Mouse (Mus musculus) neural tube, embryonic 10.5 days (tissue): ENCODE measurements at regions not wholly inside any gene's neighbourhood (a gene's known extent, or its start where the extent isn't known, plus 50 kb on each side); places are given as distances from the start of the nearest gene placed in this dataset.
"Not testable (repeated sequence)": the region's sequence is repeated elsewhere in the genome, so short reads cannot be mapped to it uniquely, and the experiment has no call there.

Source experiments
- DNase-seq: peaks from one replicate; pipeline ENCODE4 v3.0.0-alpha.2; 2017; ENCODE audit warnings: low spot score; ENCODE audit errors: extremely low spot score

DNA sequence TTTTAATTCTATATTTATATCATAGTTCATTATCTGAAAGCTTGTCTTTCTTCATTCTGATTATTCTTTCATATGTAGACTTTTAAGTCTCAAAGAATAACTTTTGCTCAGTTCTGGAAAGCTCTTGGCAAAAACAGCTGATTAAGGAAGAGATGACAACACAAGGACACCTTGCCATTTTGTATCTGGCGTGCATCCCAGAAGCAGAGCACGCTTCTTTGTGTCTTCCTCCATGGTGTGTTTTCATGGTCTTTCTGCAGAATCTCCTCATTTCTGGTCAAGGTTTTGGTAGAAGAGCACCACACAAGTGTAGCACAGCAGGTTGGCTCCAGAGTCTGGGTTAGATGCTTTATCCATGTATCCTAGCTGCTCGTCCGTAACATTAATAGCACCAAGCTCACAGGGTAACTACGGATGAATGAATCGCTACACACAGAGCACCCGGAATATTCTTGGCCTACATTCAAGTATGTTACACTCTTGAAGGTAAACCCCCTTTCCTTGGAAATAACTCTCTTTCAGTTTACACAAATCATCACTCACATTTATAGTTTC lies 148.9 kb upstream of the Ddhd1 start:
- DNase-seq: no peak

DNA sequence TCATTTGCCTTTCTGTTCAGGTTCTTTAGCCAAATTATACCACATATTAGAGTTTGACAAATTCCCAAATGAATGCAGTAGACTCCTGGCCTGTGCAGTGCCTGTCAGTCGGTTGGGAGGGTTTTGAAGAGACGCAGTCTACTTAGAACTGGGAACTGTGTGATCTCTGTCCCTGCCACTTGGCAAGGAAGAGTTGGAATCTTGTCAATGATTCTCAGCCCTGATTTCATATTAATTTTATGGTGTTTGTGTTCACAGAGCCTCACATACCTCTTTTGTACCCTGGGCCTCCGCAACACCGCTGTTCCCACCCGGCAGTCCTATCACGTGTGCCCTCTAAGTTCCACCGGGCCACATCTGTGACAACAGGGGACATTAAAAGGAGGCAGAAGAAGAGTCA lies 149.8 kb upstream of the Ddhd1 start:
- no peak for DNase-seq

DNA sequence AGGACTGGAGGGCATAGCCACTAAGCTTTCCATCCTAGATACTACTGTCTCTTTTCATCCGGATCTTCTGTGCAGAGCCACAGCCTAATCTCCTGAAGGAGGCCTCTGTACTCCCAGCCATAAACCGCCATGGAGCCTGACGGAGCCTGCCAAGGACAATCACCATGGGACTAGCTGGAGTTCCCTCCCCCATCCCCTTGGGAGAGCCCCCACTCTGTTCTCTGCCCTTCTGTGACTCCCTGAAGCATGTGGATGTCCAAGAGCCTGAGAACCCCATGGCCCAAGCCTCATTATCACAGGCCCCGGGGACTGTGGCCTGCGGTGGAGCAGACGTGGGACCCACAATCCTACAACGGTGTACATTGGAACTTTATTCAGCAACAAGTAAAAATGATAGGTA lies 151.5 kb upstream of the Ddhd1 start:
- DNase-seq: no peak

DNA sequence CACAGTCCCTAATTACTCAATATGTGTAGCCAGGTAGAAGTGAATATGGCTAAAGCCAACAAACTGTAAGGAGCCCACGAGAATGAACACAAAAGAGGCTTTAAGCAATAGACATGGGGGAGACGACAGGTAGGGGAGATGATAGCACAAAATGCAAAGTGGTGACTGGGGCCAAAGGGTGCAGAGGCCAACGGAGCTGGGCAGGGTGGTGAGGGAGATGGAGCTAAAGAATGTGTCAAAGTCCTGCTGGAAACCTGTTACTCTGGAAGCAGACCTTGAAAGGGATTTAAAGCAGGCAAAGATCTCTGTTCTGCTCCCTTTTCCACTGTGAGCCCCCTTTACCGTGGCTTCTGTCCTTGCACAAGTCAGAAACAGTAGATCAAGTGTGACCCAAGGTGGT lies 152.2 kb upstream of the Ddhd1 start:
- no peak for DNase-seq

DNA sequence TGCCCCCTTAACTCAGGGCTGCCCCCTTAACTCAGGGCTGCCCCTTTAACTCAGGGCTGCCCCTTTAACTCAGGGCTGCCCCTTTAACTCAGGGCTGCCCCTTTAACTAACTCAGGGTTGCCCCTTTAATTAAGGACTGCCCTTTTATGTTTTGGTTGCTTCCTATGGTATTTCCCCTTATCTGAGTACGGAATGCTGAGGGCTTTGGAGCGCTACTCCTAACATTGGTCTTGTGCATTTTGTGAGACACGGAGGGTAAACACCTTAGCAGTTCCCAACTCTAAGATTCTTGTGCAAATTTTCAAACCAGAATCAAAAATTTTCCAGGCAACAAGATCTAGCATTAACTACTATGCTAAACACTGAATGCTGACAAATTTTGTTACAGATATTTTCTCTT lies 152.7 kb upstream of the Ddhd1 start:
- no peak for DNase-seq

DNA sequence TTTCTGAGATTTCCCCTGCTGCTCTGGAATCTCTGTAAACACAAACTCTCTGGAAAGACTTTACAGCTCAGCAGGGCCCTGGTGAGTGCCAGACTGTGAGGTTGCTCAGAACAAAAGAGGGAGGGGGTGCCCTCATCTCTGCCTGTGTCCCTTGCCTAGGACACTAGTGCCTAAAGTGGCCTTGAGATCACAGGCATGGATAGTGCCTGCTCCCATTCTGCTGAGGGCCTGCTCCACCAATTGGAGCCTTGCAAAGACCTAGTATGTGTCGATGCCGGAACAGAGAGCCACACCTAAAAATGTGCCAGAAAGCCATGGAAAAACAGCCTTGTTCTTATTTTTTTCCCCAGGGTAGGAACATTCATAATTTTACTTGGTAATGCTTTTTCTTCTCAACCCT lies 157.7 kb upstream of the Ddhd1 start:
- no peak for DNase-seq

DNA sequence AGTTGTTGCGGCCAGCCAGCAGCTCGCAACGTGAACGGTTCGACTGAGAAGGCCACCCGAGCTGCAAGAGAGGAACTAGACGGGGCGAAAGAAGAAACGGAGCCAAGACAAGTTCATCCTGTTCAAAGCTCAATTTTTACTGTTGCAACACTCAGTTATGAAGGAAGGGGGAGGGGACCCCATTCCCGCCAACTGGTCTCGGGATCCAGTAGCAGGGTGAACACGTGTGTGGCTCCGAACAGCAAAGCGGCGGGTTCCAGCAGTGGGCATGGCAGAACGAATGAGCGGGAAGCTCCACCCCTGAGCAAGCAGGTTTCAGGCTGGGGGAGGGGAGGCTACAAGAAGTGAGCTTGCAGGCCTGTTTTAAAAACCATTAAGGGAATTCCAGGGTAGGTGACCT lies 158.7 kb upstream of the Ddhd1 start:
- not testable (repeated sequence) for DNase-seq

DNA sequence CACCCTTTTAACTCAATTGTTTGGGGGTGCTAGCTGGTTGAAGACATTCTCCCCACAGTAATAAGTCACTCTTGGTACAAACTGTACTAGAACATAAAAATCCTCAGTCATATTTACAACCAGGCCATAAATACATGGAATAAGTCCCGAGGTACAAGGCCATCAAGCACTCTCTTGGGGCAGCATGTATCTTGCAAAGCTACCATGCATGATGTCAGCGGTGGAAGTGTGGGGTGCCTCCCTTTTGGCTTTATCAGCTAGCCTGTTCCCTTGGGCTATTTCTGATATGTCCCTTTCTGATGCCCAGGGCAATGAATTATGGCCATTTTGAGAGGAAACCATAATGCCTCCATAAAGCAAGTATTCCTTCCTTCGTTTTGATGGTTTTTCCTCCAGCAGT lies 159.8 kb upstream of the Ddhd1 start:
- DNase-seq: no peak

DNA sequence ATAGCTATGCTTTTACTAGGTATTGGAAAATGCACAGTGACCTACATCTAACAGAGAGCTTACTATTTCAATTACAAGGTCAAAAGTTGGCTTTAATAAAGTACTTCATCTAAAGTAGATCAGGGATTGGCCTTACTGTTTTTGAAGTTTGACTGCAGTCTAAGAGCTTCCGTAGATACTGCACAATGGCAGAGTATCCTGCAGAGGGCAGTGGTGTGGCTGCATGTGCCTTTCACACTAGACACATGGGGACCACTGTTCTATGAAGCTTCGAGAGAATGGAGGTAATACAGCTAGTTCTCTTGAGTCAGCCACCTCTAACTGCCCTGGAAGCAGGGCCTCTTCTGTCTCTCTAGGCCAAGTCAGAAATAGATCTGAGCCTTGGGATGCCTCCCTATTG lies 166.7 kb upstream of the Ddhd1 start:
- no peak for DNase-seq

DNA sequence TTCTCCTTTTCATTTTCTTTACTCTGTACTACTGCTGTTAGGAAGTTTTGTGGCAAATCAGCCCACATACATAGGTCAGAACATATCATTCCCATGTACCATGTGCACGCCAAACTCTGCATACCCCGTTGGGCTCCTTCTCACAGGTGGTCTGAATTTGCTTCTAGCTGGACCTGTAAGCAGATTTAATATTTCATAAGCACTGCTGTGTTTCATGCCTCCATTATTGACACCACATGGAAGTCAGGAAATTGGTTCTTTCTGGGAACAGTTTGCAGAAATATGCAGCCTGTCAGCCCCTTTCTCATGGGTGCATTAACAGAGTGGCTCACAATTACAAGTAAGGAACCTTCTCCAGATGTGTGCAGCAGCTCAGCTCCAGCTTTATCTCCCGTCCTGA lies 168.1 kb upstream of the Ddhd1 start:
- DNase-seq: no peak

DNA sequence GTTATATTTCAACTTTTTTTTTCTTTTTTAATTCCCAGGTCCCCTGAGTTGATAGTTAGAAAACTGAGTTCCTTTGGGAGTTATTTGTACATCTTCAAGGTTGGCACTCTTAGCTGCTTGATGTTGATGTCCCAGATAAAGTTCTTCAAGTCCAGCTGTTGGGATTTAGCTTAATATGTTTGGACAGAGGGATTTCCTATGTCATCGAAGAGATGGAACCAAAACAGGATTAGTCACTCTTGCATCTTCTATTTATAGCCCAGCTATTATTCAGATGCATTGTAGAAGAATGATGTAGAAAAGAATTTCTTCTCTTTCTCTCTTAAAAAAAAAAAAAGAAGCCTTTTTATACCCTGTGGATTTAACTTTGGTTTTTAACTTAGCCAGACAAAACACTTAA lies 169.2 kb upstream of the Ddhd1 start:
- DNase-seq: no peak

DNA sequence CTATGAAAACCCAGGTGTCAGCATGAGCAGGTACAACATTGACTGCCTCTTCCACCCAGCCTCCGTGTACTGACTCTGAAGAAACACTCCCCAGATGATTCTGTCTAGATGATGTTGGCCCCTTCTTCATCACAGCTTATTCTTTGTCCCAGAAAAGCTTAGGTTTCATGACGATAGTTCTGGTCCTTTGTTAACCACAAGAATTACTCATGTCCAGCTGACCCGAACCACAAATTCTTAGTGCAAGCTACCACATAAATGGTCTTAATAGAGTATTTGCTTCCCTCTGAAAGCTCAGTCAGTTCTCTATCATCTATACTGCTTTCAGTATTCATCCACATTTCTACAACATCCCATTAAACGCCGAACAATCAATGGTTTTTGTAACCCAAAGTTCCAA lies 172.5 kb upstream of the Ddhd1 start:
- DNase-seq: no peak

DNA sequence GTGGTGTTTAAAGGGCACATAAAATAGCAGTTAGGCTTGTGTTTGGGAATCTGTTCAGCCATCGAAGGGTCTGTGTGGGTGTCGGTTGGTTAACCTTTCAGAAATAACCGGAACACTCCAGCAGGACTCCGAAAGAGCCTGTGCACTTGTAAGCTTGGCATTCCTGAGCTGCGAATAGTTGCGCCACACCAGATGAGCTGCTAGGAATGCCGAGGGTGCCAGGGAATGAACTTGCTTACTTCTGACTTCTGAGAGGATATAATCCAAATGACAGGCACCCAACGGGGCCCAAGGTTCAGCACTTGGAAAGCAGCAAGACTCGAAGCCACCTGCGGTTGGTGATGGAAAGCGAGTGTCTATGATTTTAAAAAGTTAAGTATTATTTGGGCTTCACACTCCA lies 179.1 kb upstream of the Ddhd1 start:
- DNase-seq: no peak

DNA sequence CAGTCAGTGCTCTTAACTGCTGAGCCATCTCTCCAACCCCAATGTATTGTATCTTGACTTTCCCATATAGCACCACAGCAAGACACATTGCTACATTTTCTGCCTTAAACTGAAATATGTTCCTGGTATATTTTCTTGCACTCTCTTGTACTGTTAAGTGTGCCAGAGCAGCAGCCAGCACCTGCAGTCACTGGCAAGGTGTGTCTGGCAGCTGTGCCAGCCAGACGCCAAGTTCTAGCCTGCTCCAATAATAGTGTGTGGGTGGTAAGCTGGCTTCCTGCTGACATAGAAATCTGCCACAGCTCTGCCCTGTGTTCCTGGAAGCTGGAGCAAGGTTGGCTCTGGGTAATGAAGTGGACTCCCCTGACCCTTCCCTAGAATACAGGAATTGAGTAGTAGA lies 185.9 kb upstream of the Ddhd1 start:
- DNase-seq: no peak

DNA sequence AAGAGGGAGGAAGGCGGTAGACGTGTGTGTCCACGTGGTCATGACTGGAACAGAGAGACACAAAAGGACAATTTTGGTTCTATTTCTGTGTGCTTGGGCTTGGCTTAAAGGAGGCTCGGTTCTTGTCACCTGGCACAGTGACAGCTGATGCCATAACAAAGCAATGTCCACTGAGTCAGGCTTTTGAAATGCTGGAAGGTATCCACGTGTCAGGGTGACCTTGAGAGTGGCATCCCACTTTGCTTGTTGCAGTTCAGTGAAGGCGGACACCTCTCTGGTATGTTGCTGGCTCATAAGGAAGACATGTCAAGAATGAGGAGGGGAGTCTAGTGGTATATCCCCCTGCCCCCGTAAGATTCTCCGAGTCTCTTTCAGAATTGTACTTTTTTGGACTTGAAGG lies 192.6 kb upstream of the Ddhd1 start:
- DNase-seq: no peak

DNA sequence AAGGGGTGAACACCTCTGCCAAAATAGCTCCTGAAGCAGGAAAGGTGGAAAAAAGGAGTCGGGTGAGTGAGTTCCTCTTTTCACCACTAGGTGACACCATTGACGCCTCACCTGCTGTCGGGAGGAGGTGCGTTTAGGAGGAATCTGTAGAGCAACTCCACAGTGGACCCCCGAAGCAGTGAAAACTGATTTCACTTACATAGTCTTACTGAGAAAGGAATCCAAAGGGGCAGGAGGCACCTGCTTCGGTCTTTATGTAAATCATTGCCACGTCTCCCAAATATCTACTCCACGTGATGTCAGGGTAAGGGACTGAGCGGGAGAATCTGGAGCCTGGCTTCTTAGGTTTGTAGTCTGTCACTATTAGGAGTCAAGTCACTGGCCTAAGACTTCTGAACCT lies 220.5 kb upstream of the Ddhd1 start:
- peak; percentile 46 for DNase-seq

DNA sequence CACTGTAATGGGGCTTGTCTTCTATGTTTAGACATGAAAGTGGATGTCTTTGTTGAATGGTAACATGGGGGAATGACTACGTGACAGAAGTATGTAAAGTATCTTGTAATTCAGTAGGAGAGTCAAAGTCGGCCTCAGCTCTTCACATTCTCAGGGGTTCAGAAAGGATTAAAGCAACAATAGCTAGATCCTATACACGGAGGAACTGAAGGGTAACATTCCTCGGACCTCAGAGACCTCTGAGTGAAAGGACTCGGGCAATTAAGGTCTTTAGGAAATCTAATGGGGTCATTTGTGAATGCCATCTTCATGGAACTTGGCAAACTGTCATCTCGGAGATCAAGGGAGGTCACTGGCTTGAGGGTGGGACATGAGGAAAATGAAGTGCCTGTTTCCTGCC lies 262.8 kb upstream of the Ddhd1 start:
- no peak for DNase-seq

DNA sequence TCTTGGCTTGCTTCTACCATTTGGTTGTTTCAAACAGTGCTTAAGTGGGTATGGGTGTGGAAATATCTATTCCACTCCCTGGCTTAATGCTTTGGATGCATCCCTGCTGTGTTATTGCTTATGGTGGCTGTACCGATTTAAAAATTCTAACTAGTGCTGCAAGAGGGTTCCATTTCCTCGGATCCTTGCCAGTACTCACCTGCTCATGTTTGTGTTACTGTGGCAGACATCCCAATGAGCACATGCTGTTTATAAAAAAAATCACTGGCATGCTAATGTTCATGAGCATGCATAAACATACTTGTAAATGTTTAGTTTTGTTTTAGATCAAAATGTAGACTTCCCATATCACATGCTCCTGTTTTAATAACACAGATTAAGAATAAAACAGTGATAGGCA lies 285.6 kb upstream of the Ddhd1 start:
- DNase-seq: no peak

DNA sequence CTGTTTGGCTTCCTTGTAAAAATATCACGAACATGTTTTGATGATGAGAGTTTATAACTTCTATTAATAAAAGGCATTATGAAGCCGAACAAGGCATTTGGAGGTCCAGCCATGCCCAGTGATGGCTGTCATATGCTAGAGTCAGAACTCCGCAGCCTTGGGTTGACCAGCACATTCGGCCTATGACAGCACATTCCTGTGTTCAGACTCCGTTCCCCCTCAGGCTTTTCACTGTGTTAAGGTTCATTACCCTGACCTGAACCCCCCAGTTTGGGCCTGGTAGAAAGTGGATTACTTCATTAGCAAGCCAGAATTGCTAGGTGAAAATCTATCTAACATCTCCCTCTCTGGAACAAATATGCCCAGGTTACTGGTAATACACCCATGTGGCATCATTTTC lies 286.2 kb upstream of the Ddhd1 start:
- DNase-seq: no peak

DNA sequence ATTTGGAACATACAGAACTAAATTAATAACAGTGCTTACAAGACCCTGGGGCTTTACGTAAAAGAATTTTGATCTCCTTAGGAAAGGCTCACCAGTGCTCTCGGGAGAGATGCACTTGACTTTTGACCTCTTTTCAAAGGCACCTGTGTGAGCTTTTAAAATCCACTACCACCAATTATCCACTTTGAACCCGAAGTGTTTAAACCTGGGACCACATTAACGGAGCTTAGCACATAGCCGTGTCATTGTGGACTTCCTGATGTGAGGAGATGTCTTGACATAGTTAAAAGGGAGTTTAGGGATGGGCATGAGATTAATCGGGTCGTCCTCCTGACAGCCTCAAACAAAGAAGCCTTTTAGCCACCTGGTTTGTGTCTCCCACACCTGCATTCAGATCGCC lies 286.6 kb upstream of the Ddhd1 start:
- DNase-seq: no peak

DNA sequence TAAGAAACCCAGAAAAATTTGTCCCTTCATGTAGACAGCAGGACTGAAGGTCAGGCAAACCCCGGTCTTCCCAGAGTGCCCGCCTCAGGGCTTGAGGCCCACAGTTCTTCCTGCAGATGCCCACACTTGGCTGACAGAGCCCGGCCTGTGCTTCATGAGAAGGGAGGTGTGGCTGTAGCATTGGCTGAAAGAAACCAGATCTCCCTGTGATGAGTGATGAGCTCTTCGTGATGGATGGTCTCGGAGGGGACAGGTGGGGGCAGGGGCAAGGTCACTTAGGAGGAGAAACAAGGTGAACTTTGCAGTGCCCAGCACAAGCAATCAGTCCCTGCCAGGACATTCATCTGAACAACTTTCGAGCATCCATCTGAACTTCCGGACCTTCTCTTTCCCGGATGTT lies 298.7 kb upstream of the Ddhd1 start:
- DNase-seq: peak; percentile 19

DNA sequence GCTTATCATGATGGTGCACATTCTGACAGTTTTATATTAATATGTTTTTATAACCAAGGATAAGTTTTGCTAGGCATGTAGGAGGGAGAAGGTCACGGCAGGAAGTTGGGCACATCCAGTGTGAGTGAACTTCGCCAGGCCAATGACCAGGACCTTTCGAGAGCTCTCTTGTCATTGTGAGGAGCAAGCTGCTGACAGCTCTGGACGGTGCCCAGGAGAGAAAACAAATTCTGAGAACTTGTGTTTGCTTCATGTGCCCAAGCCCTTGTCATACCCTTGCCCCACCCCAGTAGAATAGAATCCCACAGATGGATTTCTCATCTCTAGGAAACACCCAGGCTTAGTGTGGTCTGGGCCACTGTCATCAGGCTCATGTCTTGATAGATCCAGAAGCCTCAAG lies 304.5 kb upstream of the Ddhd1 start:
- DNase-seq: no peak

DNA sequence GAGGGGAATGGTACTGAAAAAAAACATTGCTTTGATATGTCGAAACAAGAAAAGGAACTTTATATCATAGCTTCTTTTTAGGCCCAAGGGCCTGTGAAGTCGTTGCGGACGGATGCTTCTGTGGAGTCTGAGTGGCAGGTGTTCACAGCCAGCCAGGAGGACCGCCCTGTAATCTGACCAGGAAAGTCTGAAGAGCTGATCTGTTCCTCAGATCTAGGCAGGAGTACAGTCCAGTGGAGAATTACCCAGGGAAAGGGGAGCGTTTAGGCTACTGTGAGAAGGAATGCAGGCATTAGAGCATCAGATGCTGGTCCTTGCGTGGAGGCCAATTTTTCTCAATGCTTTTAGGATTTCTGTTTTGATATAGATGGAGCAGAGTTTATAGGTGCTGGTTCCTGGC lies 306.1 kb upstream of the Ddhd1 start:
- no peak for DNase-seq

DNA sequence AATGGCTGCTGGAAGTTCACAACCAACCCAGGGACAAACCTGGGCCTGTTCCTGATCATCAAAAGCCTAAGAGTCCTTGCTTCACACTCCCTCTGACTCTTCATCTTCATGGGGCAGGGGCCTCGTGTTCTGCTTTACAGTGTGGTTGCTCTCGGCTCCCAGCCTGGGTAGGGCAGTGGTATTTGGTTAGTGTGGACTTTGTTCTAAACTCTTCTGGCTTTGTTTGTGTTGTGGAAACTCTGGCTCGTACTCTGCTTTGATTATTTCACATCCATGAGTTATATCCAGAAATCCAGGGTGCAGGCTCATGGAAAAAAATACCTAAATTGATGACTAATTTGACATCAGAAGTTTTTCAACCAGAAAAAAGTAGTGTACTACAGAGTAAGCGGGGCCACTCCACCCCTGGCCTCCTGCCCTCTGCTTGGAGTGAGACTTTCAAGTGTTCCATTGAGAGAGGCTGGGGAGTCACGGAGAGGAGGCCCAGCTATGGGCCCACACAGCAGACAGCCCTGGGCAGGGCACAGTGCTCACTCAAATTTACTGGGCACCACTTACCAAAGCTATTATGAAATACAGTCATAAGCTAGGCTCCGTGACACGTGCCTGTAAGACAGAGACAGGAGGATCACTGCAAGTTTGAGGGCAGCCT lies 325.4 kb upstream of the Ddhd1 start:
- no peak for DNase-seq
